Mouse (Mus musculus) liver, adult 2 months (tissue): ENCODE results near the gene Hnrnpa3.

Experiments
- CTCF ChIP-seq: fragments of 200-500 bp; IDR thresholded peaks from 2 replicates; pipeline ENCODE4 v1.5.1; 2011; ENCODE audit warnings: low read depth, low read length, control low read depth
- POLR2A ChIP-seq: fragments of 200-500 bp; IDR thresholded peaks from 2 replicates; pipeline ENCODE4 v1.6.1; 2011; ENCODE audit warnings: low read length, control low read depth; ENCODE audit not compliant: insufficient read depth; ENCODE audit errors: extremely low read depth

- no peak for TF ChIP-seq CTCF
- TF ChIP-seq POLR2A, result no peak
Observed at GRCm38 (mm10) chr2:75695676-75696350, 36.8 kb downstream of the Hnrnpa3 start.
